Mouse (Mus musculus): ENCODE data around the gene AC124108.1.

GRCm38 (mm10) chr1:132246641-132247040 is 55.4 kb downstream of the AC124108.1 start:
- TF ChIP-seq TCF12 (IDR thresholded peaks at IDR 0.05; ENCODE audit: low read depth, low read length), result no peak
- no peak for TF ChIP-seq USF1 (IDR thresholded peaks at IDR 0.05; ENCODE audit: low read depth, low read length)
- TF ChIP-seq CTCF (conservative IDR thresholded peaks at IDR 0.05 in 1 of 2, IDR thresholded peaks at IDR 0.05 in 1 of 2; ENCODE audit: low read depth in 2 of 2, low read length in 2 of 2), result no peak
- no peak for TF ChIP-seq CHD2 (IDR thresholded peaks at IDR 0.05; ENCODE audit: low read length)
- no peak for TF ChIP-seq POLR2A (IDR thresholded peaks at IDR 0.05; ENCODE audit: low read depth, low read length)
- TF ChIP-seq HCFC1 (IDR thresholded peaks at IDR 0.05; ENCODE audit: low read depth, low read length), result no peak
